Mouse (Mus musculus) adrenal gland (tissue): ENCODE measurements around the gene Zdhhc8.

ENCODE experiments used
- microRNA-seq, 2 experiments: library from miRNA; unstranded; fragments of <30 nt; microRNA quantifications; one replicate each; pipeline ENCODE4; 2019

The Zdhhc8 gene

Small RNAs within 50 kb of the gene (microRNA-seq; reads per million reads assigned to microRNA genes)
- gene Gm24572 (0 to 0.23 reads per million in 2 experiments), gene Mir1306 (69.0 to 169 reads per million in 2 experiments)
